Mouse (Mus musculus): ENCODE data around the gene Retn.

Gene Retn

GRCm38 (mm10) chr8:3655526-3655925, at the start of gene Retn:
TSS of gene Retn (plus strand) at chr8:3655770.
- no peak for DNase-seq (ENCODE audit: low spot score)

- DNase-seq (ENCODE audit: low spot score), result no peak
Measured at GRCm38 (mm10) chr8:3606593-3606992, 49.0 kb upstream of the Retn start.

- DNase-seq (ENCODE audit: low spot score), result no peak
Measured at GRCm38 (mm10) chr8:3607822-3608221, 47.7 kb upstream of the Retn start.

GRCm38 (mm10) chr8:3609046-3609815, 46.3 kb upstream of the Retn start:
- DNase-seq (ENCODE audit: low spot score), result no peak

- DNase-seq (ENCODE audit: low spot score), result no peak
Measured at GRCm38 (mm10) chr8:3609816-3610150, 45.8 kb upstream of the Retn start.

- peak; percentile 100 for DNase-seq (ENCODE audit: low spot score)
Measured at GRCm38 (mm10) chr8:3621199-3621970, 34.2 kb upstream of the Retn start, which contains the start of the genes Xab2 and Pet100. TSS of gene Xab2 (minus strand) at chr8:3621316. TSS of gene Pet100 (plus strand) at chr8:3621548.

GRCm38 (mm10) chr8:3622119-3622518, 33.5 kb upstream of the Retn start:
- no peak for DNase-seq (ENCODE audit: low spot score)

GRCm38 (mm10) chr8:3625445-3625844, 30.1 kb upstream of the Retn start, which contains the start of gene Pcp2:
TSS of gene Pcp2 (minus strand) at chr8:3625545.
- no peak for DNase-seq (ENCODE audit: low spot score)

GRCm38 (mm10) chr8:3626971-3627370, 28.6 kb upstream of the Retn start:
- no peak for DNase-seq (ENCODE audit: low spot score)

- DNase-seq (ENCODE audit: low spot score), result no peak
Measured at GRCm38 (mm10) chr8:3628014-3628413, 27.6 kb upstream of the Retn start.

GRCm38 (mm10) chr8:3630647-3631477, 24.7 kb upstream of the Retn start, which contains the start of gene Stxbp2:
TSS of gene Stxbp2 (plus strand) at chr8:3630955.
- DNase-seq (ENCODE audit: low spot score), result peak; percentile 84

- DNase-seq (ENCODE audit: low spot score), result peak; percentile 71
Measured at GRCm38 (mm10) chr8:3631478-3631875, 24.1 kb upstream of the Retn start.

GRCm38 (mm10) chr8:3645804-3646203, 9.8 kb upstream of the Retn start:
- no peak for DNase-seq (ENCODE audit: low spot score)

GRCm38 (mm10) chr8:3646824-3647531, 8.6 kb upstream of the Retn start:
- DNase-seq (ENCODE audit: low spot score), result no peak

GRCm38 (mm10) chr8:3647561-3647960, 8.0 kb upstream of the Retn start:
- no peak for DNase-seq (ENCODE audit: low spot score)

GRCm38 (mm10) chr8:3648268-3648667, 7.3 kb upstream of the Retn start:
- no peak for DNase-seq (ENCODE audit: low spot score)

- DNase-seq (ENCODE audit: low spot score), result no peak
Measured at GRCm38 (mm10) chr8:3648990-3649389, 6.6 kb upstream of the Retn start.

- DNase-seq (ENCODE audit: low spot score), result no peak
Measured at GRCm38 (mm10) chr8:3652845-3653244, 2.7 kb upstream of the Retn start.

- DNase-seq (ENCODE audit: low spot score), result no peak
Measured at GRCm38 (mm10) chr8:3654726-3655508, 653 bp upstream of the Retn start.

GRCm38 (mm10) chr8:3656725-3657381, 1.3 kb downstream of the Retn start:
- DNase-seq (ENCODE audit: low spot score), result no peak
